Mouse (Mus musculus) embryonic facial prominence, embryonic 11.5 days (tissue): ENCODE measurements around the gene Gpr183. TPM values are rescaled to one million over a fixed set of nuclear protein-coding genes. Genes with fewer than 3 reads are reported as not detected.

Experiments
- ATAC-seq: fragments of 200-750 bp; cut with Nextera tagmentation; replicated peaks from 2 replicates; pipeline ENCODE4 v1.8.0; 2017; ENCODE audit warnings: low read depth; ENCODE audit not compliant: insufficient number of reproducible peaks, low FRiP score, low TSS enrichment
- DNase-seq: peaks from one replicate; pipeline ENCODE4 v3.0.0-alpha.2; 2015; ENCODE audit warnings: low spot score
- H3K27ac ChIP-seq: fragments of 300-500 bp; sonication (generic); replicated peaks from 2 replicates; pipeline ENCODE4 v1.5.1; 2014; ENCODE audit warnings: mild to moderate bottlenecking, low read depth, low read length, control low read depth
- H3K27me3 ChIP-seq: fragments of 300-500 bp; sonication (generic); 2 replicates; pipeline ENCODE4 v1.6.1; 2014; ENCODE audit warnings: mild to moderate bottlenecking, low read length, moderate library complexity, mixed read lengths; ENCODE audit not compliant: control insufficient read depth, insufficient read depth
- H3K36me3 ChIP-seq: fragments of 300-500 bp; sonication (generic); replicated peaks from 2 replicates; pipeline ENCODE4 v1.6.1; 2014; ENCODE audit warnings: low read depth, mild to moderate bottlenecking, low read length, moderate library complexity, mixed read lengths; ENCODE audit not compliant: control insufficient read depth, insufficient read depth
- H3K4me1 ChIP-seq: fragments of 300-500 bp; sonication (generic); 2 replicates; pipeline ENCODE4 v1.6.1; 2014; ENCODE audit warnings: low read length, mixed read lengths; ENCODE audit not compliant: control insufficient read depth, insufficient read depth
- H3K4me2 ChIP-seq: fragments of 300-500 bp; sonication (generic); 2 replicates; pipeline ENCODE4 v1.6.1; 2014; ENCODE audit warnings: low read depth, mild to moderate bottlenecking, control low read depth, low read length, moderate library complexity
- H3K4me3 ChIP-seq: fragments of 300-500 bp; sonication (generic); 2 replicates; pipeline ENCODE4 v1.5.1; 2014; ENCODE audit warnings: low read depth, low read length, control low read depth
- H3K9ac ChIP-seq: fragments of 300-500 bp; sonication (generic); replicated peaks from 2 replicates; pipeline ENCODE4 v1.6.1; 2014; ENCODE audit warnings: mild to moderate bottlenecking, control low read depth, low read length
- H3K9me3 ChIP-seq: fragments of 300-500 bp; sonication (generic); replicated peaks from 2 replicates; pipeline ENCODE4 v1.6.1; 2016; ENCODE audit warnings: mild to moderate bottlenecking, low read length, inconsistent platforms, mixed read lengths; ENCODE audit not compliant: control insufficient read depth
- WGBS: fragments of 180-500 bp; shearing (Covaris S2); extraction: QIAGEN DNeasy Blood & Tissue Kit; methylation state at CpG from one replicate; pipeline ENCODE4 v1.1.7; 2014; 5-methylcytosine and 5-hydroxymethylcytosine counted together
- polyA plus RNA-seq: library from polyadenylated mRNA; unstranded; fragments of >200 nt; fragmentation: Nextera tagmentation; extraction: Ambion mirVana; gene quantifications from 2 replicates; pipeline ENCODE4 v1.2.1, GENCODE M21; 2014

Gene Gpr183
- polyA plus RNA-seq, 1 experiment from 2014 or later = 4.3 TPM

GRCm38 (mm10) chr14:121939582-121939981 lies 25.4 kb downstream of the Gpr183 start:
- WGBS = 94% methylated on average over 3 of the region's 3 CpGs
- H3K27ac ChIP-seq = no peak overlapping the region
- H3K4me1 ChIP-seq = no peaks in the 10 kb centered on the region

GRCm38 (mm10) chr14:121938256-121939191 lies 26.5 kb downstream of the Gpr183 start:
- 90% methylated on average over 11 of the region's 11 CpGs for WGBS
- Histone ChIP-seq H3K36me3 (no peaks in the 10 kb centered on the region; the same call in 1 of the 2 replicates), H3K27me3 (no peaks in the 10 kb centered on the region), H3K4me2 (no peak overlapping the region), H3K9me3 (no peaks in the 10 kb centered on the region), H3K27ac (no peak overlapping the region), H3K9ac (no peak overlapping the region), H3K4me3 (no peak overlapping the region), H3K4me1 (no peaks in the 10 kb centered on the region)
- no peak for DNase-seq
- no peak for ATAC-seq

More at GRCm38 (mm10) chr14:121939582-121939981, 25.4 kb downstream of the Gpr183 start:
- H3K9ac ChIP-seq = no peak overlapping the region
- ATAC-seq = no peak
- H3K4me3 ChIP-seq = no peak overlapping the region
- H3K36me3 ChIP-seq = no peaks in the 10 kb centered on the region
- H3K4me2 ChIP-seq = no peak overlapping the region
- no peaks in the 10 kb centered on the region for H3K9me3 ChIP-seq
- DNase-seq = no peak
- no peaks in the 10 kb centered on the region for H3K27me3 ChIP-seq

- H3K27me3 ChIP-seq = no peaks in the 10 kb centered on the region
- ATAC-seq (no peak), DNase-seq (no peak)
- H3K4me2 ChIP-seq = no peak overlapping the region
- H3K4me1 ChIP-seq = no peaks in the 10 kb centered on the region
- no peaks in the 10 kb centered on the region; the same call in 1 of the 2 replicates for H3K36me3 ChIP-seq
- no peak overlapping the region for H3K27ac ChIP-seq
- no peaks in the 10 kb centered on the region for H3K9me3 ChIP-seq
- no peak overlapping the region for H3K9ac ChIP-seq
- H3K4me3 ChIP-seq = no peak overlapping the region
- 84% methylated on average over 11 of the region's 11 CpGs for WGBS
Measured at GRCm38 (mm10) chr14:121937601-121938255, 27.3 kb downstream of the Gpr183 start.

- Histone ChIP-seq H3K4me3 (no peak overlapping the region), H3K36me3 (no peaks in the 10 kb centered on the region; the same call in 1 of the 2 replicates), H3K4me1 (no peaks in the 10 kb centered on the region), H3K4me2 (no peak overlapping the region), H3K9ac (no peak overlapping the region), H3K27me3 (no peaks in the 10 kb centered on the region), H3K27ac (no peak overlapping the region), H3K9me3 (no peaks in the 10 kb centered on the region)
- ATAC-seq (no peak), DNase-seq (no peak)
- WGBS = 78% methylated on average over 8 of the region's 8 CpGs
Measured at GRCm38 (mm10) chr14:121936856-121937255, 28.1 kb downstream of the Gpr183 start.

- H3K4me3 ChIP-seq = no peak overlapping the region
- no peak overlapping the region for H3K27ac ChIP-seq
- no peak overlapping the region for H3K9ac ChIP-seq
- no peaks in the 10 kb centered on the region for H3K27me3 ChIP-seq
- no peaks in the 10 kb centered on the region for H3K9me3 ChIP-seq
- WGBS = 93% methylated on average over 4 of the region's 4 CpGs
- no peaks in the 10 kb centered on the region; the same call in 1 of the 2 replicates for H3K36me3 ChIP-seq
- DNase-seq (no peak), ATAC-seq (no peak)
- H3K4me2 ChIP-seq = no peak overlapping the region
- H3K4me1 ChIP-seq = no peaks in the 10 kb centered on the region
Measured at GRCm38 (mm10) chr14:121936356-121936755, 28.6 kb downstream of the Gpr183 start.

- WGBS = 91% methylated on average over 5 of the region's 5 CpGs
- no peaks in the 10 kb centered on the region for H3K27me3 ChIP-seq
- H3K36me3 ChIP-seq = no peaks in the 10 kb centered on the region; the same call in 1 of the 2 replicates
- ATAC-seq = no peak
- H3K9ac ChIP-seq = no peak overlapping the region
- H3K4me2 ChIP-seq = no peak overlapping the region
- H3K4me3 ChIP-seq = no peak overlapping the region
- no peaks in the 10 kb centered on the region for H3K9me3 ChIP-seq
- no peak overlapping the region for H3K27ac ChIP-seq
- no peak for DNase-seq
- no peaks in the 10 kb centered on the region for H3K4me1 ChIP-seq
Measured at GRCm38 (mm10) chr14:121934597-121934946, 30.4 kb downstream of the Gpr183 start.

GRCm38 (mm10) chr14:121933906-121934596 lies 30.9 kb downstream of the Gpr183 start:
- Histone ChIP-seq H3K27ac (no peak overlapping the region), H3K9ac (no peak overlapping the region), H3K4me2 (no peak overlapping the region), H3K4me3 (no peak overlapping the region), H3K27me3 (no peaks in the 10 kb centered on the region), H3K9me3 (no peaks in the 10 kb centered on the region), H3K36me3 (no peaks in the 10 kb centered on the region; the same call in 1 of the 2 replicates), H3K4me1 (no peaks in the 10 kb centered on the region)
- WGBS = 90% methylated on average over 7 of the region's 7 CpGs
- DNase-seq (no peak), ATAC-seq (no peak; the same call in 1 of the 2 replicates)
